Comparison of ENCODE assay signal across 21 mouse cellular contexts in genomic region chr1:119596954-119597480, GRCm38 (mm10). TPM values are rescaled to one million over a fixed set of nuclear protein-coding genes. Genes with fewer than 3 reads are reported as not detected.
DNase-seq lines count a peak whose midpoint lies in the region; ATAC-seq and TF ChIP-seq lines count a peak whose summit lies in the region.
"Had no signal": no experiment of that assay in that cellular context is flagged by ENCODE, and none has a peak within 500 bp of the region (broad histone marks: within the 10 kb centered on the region; RNA-seq: fewer than 3 reads in every experiment).

No protein-coding gene starts in this region.

- no peak overlapping the region for H3K4me3 ChIP-seq in lung, embryonic 14.5 days (ENCODE audit: low read depth, low read length)
- H3K4me3 ChIP-seq in midbrain, embryonic 16.5 days (ENCODE audit: low read depth, low read length), result no peak overlapping the region
- no peak overlapping the region for H3K4me3 ChIP-seq in midbrain, postnatal 0 days (ENCODE audit: low read depth, low read length)
- H3K4me3 ChIP-seq: forebrain, embryonic 15.5 days; heart, adult 2 months; heart, embryonic 12.5 days; hindbrain, embryonic 12.5 days had no signal

- peak overlapping the region; percentile 63 for H3K27ac ChIP-seq in lung, embryonic 14.5 days (ENCODE audit: low read depth)
- H3K27ac ChIP-seq in midbrain, embryonic 16.5 days (ENCODE audit: low read length), result 0 out of 2 replicates have a peak overlapping the region, but pooled peaks have one; percentile 38
- H3K27ac ChIP-seq in midbrain, postnatal 0 days (ENCODE audit: low read depth, low read length), result no peak overlapping the region
- H3K27ac ChIP-seq: forebrain, embryonic 15.5 days; heart, adult 2 months; hindbrain, embryonic 12.5 days had no signal

- H3K4me1 ChIP-seq in lung, embryonic 14.5 days (ENCODE audit: insufficient read depth), result no peaks in the 10 kb centered on the region
- H3K4me1 ChIP-seq in midbrain, embryonic 16.5 days (ENCODE audit: control insufficient read depth, insufficient read depth, low read length), result no peaks in the 10 kb centered on the region
- no peaks in the 10 kb centered on the region for H3K4me1 ChIP-seq in midbrain, postnatal 0 days (ENCODE audit: insufficient read depth, low read length)
- H3K4me1 ChIP-seq: forebrain, embryonic 15.5 days; heart, embryonic 12.5 days; hindbrain, embryonic 12.5 days had no signal

- no peaks in the 10 kb centered on the region for H3K27me3 ChIP-seq in lung, embryonic 14.5 days (ENCODE audit: insufficient read depth, low read length)
- H3K27me3 ChIP-seq in midbrain, embryonic 16.5 days (ENCODE audit: control insufficient read depth, insufficient read depth, low read depth, low read length), result no peaks in the 10 kb centered on the region
- H3K27me3 ChIP-seq in midbrain, postnatal 0 days (ENCODE audit: insufficient read depth, low read length), result no peaks in the 10 kb centered on the region
- H3K27me3 ChIP-seq: CH12.LX; forebrain, embryonic 15.5 days; heart, embryonic 12.5 days; hindbrain, embryonic 12.5 days; Patski had no signal

- no peak overlapping the region for H3K9ac ChIP-seq in lung, embryonic 14.5 days
- H3K9ac ChIP-seq in midbrain, embryonic 16.5 days (ENCODE audit: low read depth, low read length), result no peak overlapping the region
- no peak overlapping the region for H3K9ac ChIP-seq in midbrain, postnatal 0 days (replicated peaks; ENCODE audit: low read length, poor library complexity, severe bottlenecking)
- H3K9ac ChIP-seq: forebrain, embryonic 15.5 days; heart, embryonic 12.5 days; hindbrain, embryonic 12.5 days had no signal

- H3K4me2 ChIP-seq in lung, embryonic 14.5 days, result no peak overlapping the region
- no peak overlapping the region for H3K4me2 ChIP-seq in midbrain, embryonic 16.5 days (ENCODE audit: low read length)
- H3K4me2 ChIP-seq in midbrain, postnatal 0 days (ENCODE audit: low read depth, low read length, poor library complexity, severe bottlenecking), result no peak overlapping the region
- H3K4me2 ChIP-seq: forebrain, embryonic 15.5 days; heart, embryonic 12.5 days; hindbrain, embryonic 12.5 days had no signal

- peaks cover 24% of the 10 kb centered on the region; the same call in 1 of the 2 replicates for H3K36me3 ChIP-seq in lung, embryonic 14.5 days (ENCODE audit: insufficient read depth)
- H3K36me3 ChIP-seq in midbrain, embryonic 16.5 days (ENCODE audit: control insufficient read depth, insufficient read depth, low read length), result no peaks in the 10 kb centered on the region
- H3K36me3 ChIP-seq in midbrain, postnatal 0 days (ENCODE audit: insufficient read depth, low read length), result no peaks in the 10 kb centered on the region
- H3K36me3 ChIP-seq: forebrain, embryonic 15.5 days had no signal

- peak; percentile 78 for ATAC-seq in lung, embryonic 14.5 days (ENCODE audit: insufficient read depth)
- no peak for ATAC-seq in midbrain, embryonic 16.5 days
- no peak for ATAC-seq in midbrain, postnatal 0 days (ENCODE audit: low FRiP score)
- ATAC-seq: activated CD4-positive, CD25-positive, alpha-beta regulatory T cell, adult 4 months; forebrain, embryonic 15.5 days; hindbrain, embryonic 16.5 days; Patski had no signal

- intact Hi-C loops in heart, postnatal 10 days (cut with DNase I), result no loop called here

- no peak for TF ChIP-seq CTCF in lung, embryonic 14.5 days (IDR thresholded peaks at IDR 0.05; ENCODE audit: low read depth)
- no peak for TF ChIP-seq CTCF in midbrain, postnatal 0 days (IDR thresholded peaks at IDR 0.05)

- 47% methylated on average over 3 of the region's 3 CpGs for WGBS in lung, embryonic 14.5 days
- 78% methylated on average over 3 of the region's 3 CpGs for WGBS in midbrain, embryonic 16.5 days
- WGBS in midbrain, postnatal 0 days, result 72% methylated on average over 3 of the region's 3 CpGs

- peak; percentile 4 for DNase-seq in heart, adult 8-10 months (ENCODE audit: low spot score)
- DNase-seq in heart, postnatal 10 days, result no peak
- DNase-seq in lung, embryonic 14.5 days, result peak; percentile 79
- DNase-seq in lung, adult 18-20 months, result no peak
- no peak for DNase-seq in midbrain, postnatal 0 days (ENCODE audit: low spot score)
- peak; percentile 7 for DNase-seq in lung, postnatal 25 days (ENCODE audit: low spot score)
- no peak for DNase-seq in frontal cortex, postnatal 14 days (ENCODE audit: low spot score in 2 of 2)
- DNase-seq: adrenal gland, postnatal 14 days; cerebellum, adult 2 months; cerebellum, postnatal 10 days; gastrocnemius, postnatal 10 days; heart, adult 2 months; heart, postnatal 4 days had no signal

- no peaks in the 10 kb centered on the region for H3K9me3 ChIP-seq in lung, embryonic 14.5 days (ENCODE audit: low read depth, low read length)
- no peaks in the 10 kb centered on the region for H3K9me3 ChIP-seq in midbrain, embryonic 16.5 days (replicated peaks; ENCODE audit: control insufficient read depth, low read length, poor library complexity, severe bottlenecking)
- no peaks in the 10 kb centered on the region for H3K9me3 ChIP-seq in midbrain, postnatal 0 days (ENCODE audit: low read length)
- H3K9me3 ChIP-seq: forebrain, embryonic 15.5 days; heart, embryonic 12.5 days; hindbrain, embryonic 12.5 days had no signal

RNA-seq across cellular contexts. Expression of gene Epb41l5, which starts 51.8 kb away (rescaled TPM):
- 1 to 10 TPM; 5.4 to 7.5 (median 5.8) TPM for total RNA-seq in heart, adult 8-10 months (2022)
- 1 to 10 TPM; 4.1 to 4.2 TPM for total RNA-seq in heart, postnatal 10 days (2021)
- 49.9 and 55.7 TPM in 2 replicates for polyA plus RNA-seq in lung, embryonic 14.5 days (2014; fragmentation: Nextera tagmentation; extraction: Ambion mirVana)
- 21.1 and 21.6 TPM in 2 replicates for polyA plus RNA-seq in midbrain, embryonic 16.5 days (2015; fragmentation: Nextera tagmentation; extraction: Ambion mirVana)
- 12.8 and 17.9 TPM in 2 replicates for total RNA-seq in midbrain, postnatal 0 days (2014; rRNA removed)
- polyA plus RNA-seq in midbrain, postnatal 0 days (2015; fragmentation: Nextera tagmentation; extraction: Ambion mirVana), result 12.2 and 13.5 TPM in 2 replicates

Comparison
In these comparisons a context has a peak if more than half of its experiments do, and no peak if none do; other contexts are left out.
1. DNase-seq: peak in heart, adult 8-10 months (single experiment), lung, embryonic 14.5 days (single experiment) and lung, postnatal 25 days (single experiment); none in heart, postnatal 10 days (0 of 2), lung, adult 18-20 months (0 of 2), midbrain, postnatal 0 days (single experiment) and frontal cortex, postnatal 14 days (0 of 2).